Mouse (Mus musculus) kidney, adult 2 months (tissue): ENCODE data around the gene Zfp553.

ENCODE experiments used
- CTCF ChIP-seq: fragments of 200-500 bp; conservative IDR thresholded peaks from 2 replicates; pipeline ENCODE4 v1.5.1; 2011; ENCODE audit warnings: low read depth, mild to moderate bottlenecking, control low read depth, low read length, moderate library complexity, mixed read lengths; ENCODE audit not compliant: insufficient read depth, insufficient read length
- POLR2A ChIP-seq: fragments of 200-500 bp; IDR thresholded peaks from one replicate; pipeline ENCODE4 v1.6.1; 2011; ENCODE audit warnings: low read depth, low read length, control low read depth

DNA sequence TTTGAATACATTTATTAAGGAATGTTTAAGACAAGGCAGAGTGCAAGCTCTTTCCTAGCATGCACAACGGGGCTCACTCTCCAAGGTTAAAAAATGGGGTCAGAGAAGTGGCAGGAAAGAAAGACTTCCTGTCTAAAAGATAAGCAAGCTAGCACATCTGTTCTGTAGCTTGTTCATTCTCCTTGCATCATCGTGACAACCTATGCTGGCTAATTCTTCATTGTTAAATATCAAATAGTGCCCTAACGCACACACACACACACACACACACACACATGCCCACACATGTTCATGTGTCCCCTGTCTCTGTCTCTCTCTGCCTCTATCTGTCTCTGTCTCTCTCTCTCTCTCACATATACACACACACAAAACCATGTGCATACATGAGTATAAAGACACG is 48.3 kb downstream of the Zfp553 start:
- no peak for TF ChIP-seq CTCF
- TF ChIP-seq POLR2A = no peak
